Mouse (Mus musculus) urinary bladder, postnatal 36 days (tissue): Measurements from ENCODE around the gene Pbld1.
"Not testable (repeated sequence)": the region's sequence is repeated elsewhere in the genome, so short reads cannot be mapped to it uniquely, and the experiment has no call there.

Experiments used
- DNase-seq, 2 experiments: peaks; one replicate each; pipeline ENCODE4 v3.0.0; 2022; ENCODE audit warnings: low spot score in 2 of 2, mixed read lengths in 1 of 2

Gene Pbld1

DNA sequence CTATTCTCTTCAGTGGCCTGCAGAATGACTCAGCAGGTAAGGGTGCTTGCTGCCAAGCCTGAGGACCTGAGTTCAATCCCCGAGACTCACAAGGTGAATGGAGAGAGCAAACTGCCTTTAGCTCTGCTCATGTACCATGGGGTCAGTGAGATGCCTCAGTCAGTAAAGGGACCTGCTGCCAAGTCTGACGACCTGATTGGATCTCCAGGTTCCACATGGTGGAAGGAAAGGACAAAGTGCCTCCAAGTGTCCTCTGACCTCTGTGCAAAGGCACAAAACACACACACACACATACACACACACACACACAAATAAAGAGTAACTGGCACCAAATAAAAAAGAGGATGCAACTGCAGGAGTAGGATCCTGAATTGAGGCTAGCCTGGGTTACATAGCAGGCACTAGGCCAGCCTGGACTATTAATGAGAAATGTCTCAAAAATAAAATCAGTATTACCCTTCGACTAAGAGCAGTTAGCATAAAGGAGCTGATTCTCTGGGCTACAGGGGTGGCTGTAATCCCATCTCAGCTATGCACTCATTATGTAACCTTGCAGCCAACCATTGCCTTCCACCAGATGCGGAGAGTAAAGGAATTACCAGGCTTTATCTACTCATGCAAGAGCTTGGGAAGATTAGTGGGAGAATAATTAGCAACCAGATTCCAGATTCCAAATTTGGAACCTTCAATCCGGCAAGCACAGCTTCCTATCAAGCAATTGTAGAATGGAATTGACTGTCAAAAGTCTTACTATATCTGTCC, 19.9 kb upstream of the Pbld1 start:
- no peak for DNase-seq

GRCm38 (mm10) chr10:63043154-63043553, 16.8 kb upstream of the Pbld1 start:
- no peak for DNase-seq

DNA sequence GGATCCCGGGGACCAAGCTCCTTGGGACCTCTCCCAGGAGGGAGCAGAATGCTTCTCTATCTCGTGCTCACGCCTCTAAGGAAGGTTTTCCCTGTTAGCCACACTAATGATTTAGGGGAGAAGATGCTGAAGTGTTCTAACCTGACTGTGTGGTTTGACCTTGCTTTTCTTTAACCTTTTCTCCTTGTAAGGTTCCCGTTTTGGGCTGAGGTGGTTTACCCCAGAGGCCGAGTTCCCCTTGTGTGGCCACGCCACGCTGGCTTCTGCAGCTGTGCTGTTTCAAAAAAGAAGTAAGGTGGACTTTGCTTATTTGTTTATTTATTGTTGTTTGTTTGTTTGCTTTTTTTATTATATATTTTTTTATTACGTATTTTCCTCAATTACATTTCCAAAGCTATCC, 12.2 kb upstream of the Pbld1 start:
- DNase-seq = no peak

GRCm38 (mm10) chr10:63049106-63049505, 10.9 kb upstream of the Pbld1 start:
- no peak for DNase-seq

GRCm38 (mm10) chr10:63051267-63051666, 8.7 kb upstream of the Pbld1 start:
- no peak for DNase-seq

DNA sequence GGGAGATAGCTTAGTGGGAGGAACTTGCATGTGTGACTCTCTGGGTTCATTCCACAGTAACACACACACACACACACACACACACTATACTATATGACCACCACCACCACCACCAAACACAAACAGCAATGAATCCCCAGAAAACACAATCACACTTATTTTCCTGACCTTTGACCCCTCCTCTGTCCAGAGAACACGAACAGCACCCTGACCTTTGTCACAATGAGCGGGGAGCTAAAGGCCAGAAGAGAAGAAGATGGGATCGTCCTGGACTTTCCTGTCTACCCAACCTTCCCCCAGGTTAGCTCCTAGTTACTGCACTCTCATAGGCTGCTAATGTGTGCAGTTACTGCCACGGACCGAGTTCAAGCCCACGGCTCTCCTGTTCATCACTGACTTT, 8.0 kb upstream of the Pbld1 start:
- no peak for DNase-seq

DNA sequence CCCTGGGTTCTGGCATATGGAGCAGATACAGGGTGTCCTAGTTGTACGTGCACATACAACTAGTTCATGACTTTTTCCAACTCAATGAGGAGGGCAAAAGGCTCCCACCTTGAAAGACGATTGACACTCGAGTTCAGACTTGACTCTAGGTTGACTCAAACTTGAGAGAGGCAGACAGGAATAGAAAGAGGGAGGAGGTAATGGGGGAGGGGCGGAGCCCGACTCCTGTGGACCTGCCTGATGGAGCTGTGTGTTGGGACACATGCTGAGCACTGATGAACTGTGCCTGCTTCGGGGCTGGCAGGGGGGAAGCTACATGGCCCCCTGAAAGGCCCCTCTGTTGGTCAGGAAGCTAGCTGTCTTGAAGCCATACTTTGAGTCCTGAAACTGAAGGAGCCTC, 7.0 kb upstream of the Pbld1 start:
- peak in 1 of 2 experiments; percentile 56 for DNase-seq

DNA sequence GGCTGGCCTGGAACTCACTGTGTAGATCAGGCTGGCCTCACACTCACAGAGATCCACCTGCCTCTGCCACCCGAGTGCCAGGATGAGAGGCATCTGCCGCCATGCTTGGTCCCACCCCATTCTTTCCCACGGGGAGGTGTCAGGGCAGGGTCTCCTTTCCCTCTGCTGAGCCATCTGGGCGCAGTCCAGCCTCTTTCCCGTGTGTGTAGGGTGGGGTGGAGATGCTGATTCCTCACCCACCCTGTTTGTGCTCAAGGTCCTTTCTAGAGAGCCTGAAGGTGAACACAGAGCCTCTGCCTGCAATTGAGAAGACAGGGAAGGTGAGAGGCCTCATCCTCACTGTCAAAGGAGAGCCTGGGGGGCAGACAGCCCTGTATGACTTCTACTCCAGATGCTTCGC, 5.9 kb upstream of the Pbld1 start:
- not testable (repeated sequence) for DNase-seq

- DNase-seq = no peak
Observed at GRCm38 (mm10) chr10:63054586-63054985, 5.4 kb upstream of the Pbld1 start.

DNA sequence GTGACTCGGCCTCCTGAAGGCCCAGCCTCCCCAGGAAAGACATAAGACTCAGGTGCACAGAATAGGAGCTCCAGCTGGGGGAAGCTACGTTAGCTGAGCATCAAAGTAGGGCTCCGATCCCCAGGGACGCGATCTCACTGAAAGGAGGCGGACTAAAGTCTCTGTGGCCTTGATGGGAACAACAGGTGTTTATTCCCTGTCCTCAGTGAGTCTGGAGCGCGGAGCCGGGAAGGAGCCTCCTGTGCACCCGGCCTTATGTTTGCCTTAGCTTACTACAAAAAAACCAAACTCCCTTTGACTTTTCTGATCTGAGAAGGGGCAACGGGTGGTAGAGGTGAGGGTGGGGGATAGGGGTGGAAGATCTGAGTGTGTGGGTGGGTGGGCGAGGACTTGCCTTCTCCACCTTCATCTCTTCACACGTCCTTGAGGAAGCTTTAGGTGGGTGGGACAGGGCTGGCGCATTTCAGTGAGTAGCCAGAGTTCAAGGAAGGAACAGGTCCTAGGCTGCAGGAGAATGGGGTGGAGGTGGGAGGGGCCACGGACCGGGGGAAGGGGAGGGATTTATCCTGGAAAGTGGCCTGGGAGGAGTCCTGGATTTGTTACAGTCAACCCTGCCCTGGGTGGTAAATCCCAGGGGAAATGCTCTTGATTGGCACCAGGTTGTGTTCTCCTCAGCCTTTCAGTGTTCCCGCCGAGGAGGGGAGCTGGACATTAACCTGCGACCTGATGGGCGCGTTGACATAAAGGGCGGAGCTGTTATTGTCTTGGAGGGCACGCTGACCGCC, 2.8 kb upstream of the Pbld1 start:
- DNase-seq = peak in 1 of 2 experiments; percentile 36

- peak; percentile 71 to 80 for DNase-seq
Observed at GRCm38 (mm10) chr10:63060406-63060805, 444 bp downstream of the Pbld1 start.

DNA sequence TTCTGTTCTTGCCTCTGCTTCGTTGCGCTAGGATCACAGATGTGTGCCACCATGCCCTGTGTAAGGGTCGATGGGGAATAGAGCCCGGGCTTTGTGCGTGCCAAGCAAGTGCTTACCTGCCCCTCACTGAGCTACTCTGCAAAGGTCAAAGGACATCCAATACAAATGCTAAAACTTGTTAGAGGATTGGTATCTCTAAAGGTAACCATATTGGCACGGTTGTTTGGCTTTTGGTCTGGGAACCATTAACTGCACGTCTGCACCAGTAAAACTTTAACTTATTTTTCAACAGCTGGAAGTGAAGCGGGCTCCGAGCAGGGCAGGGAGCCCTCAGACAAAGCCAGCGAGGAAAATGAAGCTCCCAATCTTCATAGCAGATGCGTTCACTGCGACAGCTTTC, 1.3 kb downstream of the Pbld1 start:
- peak in 1 of 2 experiments; percentile 13 for DNase-seq

DNA sequence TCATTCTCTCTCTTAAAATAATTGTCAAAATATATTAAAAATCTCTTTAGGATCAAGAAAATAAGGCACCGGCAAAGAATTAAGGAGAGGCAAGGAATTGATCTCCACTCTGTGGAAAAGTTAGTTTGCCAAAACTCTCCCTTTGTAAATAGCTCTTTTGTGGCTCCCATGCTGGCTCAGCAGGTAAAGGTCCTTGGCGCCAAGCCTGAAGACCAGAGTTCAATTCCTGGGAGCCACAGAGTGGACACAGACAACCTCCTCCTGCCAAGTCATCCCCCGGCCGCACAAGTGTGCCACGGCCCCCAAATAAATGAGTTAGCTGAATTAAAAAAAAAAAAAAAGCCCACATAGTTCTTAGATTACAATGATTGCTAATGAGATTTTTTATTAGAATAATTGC, 2.7 kb downstream of the Pbld1 start:
- no peak for DNase-seq

GRCm38 (mm10) chr10:63063365-63063764, 3.4 kb downstream of the Pbld1 start:
- DNase-seq = no peak

- no peak for DNase-seq
Observed at GRCm38 (mm10) chr10:63064516-63064915, 4.6 kb downstream of the Pbld1 start.

DNA sequence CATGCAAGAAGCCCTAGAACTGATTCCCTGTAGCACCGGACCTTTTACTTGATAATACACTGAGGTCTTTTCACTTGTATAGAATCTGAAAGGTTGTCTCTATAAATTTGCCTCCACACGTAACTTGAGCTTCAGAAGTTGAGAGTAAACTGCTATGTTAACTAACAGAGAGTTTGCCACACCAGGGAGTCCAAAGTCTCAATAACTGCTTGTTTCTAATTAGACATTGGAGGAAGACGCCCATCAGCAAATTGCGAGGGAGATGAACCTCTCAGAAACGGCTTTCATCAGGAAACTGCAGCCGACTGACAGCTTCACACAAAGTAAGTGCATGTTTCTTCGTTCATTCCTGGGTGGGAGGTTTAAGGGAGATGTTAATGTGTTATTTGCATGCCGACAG, 5.6 kb downstream of the Pbld1 start:
- no peak for DNase-seq

- peak; percentile 66 to 80 for DNase-seq
Observed at GRCm38 (mm10) chr10:63065988-63066387, 6.0 kb downstream of the Pbld1 start.

DNA sequence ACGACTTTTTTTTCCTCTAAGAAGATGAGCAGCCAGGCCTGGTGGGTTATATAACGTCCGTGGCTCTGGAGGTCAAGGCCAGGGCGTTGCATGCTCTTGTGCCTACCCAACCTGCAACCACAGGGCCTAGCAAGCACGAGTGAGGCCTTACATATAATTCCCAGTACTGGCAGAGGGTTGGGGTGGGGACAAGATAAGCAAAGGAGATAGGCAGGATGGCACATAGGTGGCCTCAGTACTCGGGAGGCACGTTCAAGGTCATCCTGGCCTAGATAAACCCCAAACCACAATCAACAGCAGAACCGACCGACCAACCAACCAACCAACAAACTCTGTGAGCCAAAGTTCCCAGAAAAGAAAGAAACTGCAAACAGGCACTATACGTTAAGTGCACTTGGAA, 26.3 kb downstream of the Pbld1 start:
- DNase-seq = no peak

DNA sequence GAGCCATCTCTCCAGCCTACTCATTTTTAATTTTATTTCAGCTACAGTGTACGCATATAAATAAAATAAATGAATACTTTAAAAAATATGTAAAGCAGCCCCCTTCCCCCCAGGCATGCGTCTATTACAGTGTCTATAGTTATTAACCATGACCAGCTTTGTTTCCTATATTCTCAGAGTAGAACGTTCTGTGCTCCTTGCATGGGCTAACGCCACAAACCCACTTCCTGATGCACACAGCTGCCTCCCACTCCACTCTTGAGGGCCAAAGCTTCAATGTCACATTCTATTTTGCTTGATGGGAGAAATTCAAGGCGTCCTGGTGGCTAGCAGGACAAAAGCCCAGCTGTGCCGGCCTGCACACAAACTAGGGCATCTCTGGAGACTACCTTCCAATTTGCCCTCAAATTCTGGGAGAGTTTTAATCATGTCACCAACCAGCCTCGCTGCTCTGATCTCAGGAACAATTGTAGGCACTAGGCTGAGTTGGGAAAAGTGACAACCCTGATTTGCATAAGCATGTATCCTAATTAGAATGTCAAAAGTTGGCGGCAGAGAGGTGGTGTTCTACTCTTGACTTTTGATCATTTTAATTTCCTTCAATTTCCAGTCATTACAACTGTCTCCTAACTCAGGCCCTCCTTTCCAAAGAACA, 29.3 kb downstream of the Pbld1 start:
- DNase-seq = no peak

DNA sequence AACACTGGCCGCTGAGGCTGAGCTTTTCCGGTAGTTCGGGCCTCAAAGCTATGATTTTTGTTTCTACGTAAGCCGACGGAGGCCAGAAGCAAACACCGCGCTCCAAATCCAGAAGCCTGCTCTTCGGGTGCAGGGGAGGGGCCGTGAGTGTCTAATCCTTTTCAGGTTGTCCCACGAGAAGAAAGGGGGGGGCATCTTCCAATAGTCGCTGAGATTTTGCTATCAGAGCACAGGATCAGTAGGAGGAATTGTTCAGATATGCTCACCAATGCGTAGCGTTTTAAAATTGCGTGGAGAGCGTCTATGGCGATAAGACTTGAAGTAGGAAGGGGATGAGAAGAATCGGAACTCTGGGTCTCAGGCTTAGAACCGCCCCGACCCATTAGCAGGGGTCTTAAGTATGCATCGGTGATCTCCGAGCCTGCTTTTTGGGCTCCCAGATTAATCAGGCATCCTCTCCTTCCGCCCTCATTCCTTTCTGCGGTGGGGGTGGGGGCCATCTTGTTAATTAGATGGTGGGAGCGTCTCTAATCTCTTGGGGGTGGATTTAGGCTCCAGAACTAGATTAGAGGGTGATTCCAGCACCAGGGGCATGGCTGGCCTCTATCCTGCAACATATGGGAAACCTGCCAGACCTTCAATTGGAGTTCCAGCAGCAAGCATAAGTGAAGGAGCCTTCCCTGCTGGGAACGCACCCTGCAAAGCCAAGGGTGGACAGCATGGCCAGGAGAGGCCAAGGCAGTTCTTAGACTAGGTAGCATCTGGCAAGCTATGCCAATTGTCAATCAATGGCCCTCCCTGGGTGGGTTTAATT, 30.0 kb downstream of the Pbld1 start:
- no peak for DNase-seq

DNA sequence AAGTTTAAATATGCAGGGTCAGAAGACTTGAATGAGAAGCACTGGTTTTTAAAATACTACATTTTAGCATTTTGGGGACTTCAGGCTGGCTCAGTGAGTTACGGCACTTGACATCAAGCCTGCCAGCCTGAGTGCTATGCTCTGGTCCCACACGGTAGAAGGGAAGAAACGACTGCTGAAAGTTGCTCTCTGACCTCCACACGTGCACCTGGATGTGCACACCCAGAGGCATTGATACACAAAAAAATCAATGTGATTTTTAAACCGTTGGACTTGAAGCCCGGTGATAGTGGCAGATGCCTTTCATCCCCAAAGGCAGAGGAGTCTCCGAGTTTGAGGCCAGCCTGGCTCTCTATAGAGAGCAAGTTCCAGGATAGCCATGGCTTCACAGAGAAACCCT, 32.0 kb downstream of the Pbld1 start:
- DNase-seq = no peak
